Mouse (Mus musculus): Measurements from ENCODE around the gene Cfap45.

DNA sequence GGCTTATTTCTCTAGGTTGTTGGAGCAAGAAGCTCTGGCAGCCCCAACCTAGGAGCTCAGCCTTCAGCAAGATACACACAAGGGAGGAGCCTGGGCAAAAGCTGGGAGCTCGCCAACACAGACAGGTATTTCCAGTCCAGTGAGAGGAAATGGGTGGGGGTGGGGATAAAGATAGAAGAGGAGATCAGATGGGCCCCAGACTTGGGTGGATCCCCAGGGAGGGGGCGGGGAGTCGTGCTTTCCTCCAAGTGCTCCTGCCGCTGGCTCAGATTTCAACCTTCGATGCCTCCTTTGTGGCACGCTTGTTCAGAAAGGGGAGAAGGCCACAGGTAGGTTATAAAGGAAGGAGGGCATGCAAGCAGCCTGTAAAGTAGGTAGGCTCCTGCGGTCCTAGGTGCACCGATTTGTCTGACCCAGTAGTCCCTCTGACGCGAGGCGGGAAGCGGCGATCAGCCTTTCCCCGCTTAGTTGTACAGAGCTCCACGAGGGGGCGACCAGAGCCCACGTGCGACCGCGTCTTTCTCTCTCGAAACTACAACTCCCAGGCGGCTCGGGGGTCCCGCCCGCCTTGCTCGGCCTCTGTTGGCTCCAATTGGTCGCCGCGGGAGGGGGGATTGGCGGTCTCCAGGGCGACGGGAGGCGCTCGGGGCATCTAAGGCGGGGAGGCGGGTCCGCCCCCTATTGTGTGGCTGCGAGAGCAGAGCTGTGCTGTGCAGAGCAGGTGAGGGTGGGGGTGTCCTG, 38.9 kb upstream of the Cfap45 start, which contains the start of gene Igsf9:
- TF ChIP-seq POLR2A (IDR thresholded peaks at IDR 0.05; ENCODE audit: low read depth, low read length) (no peak), CTCF (conservative IDR thresholded peaks at IDR 0.05; ENCODE audit: insufficient read depth, insufficient read length, low read depth, low read length) (peak; percentile 52; the same call in 1 of the 2 replicates)

Measured in kidney, adult 2 months (tissue).